Mouse (Mus musculus): ENCODE data around the gene Ldb3. TPM values are rescaled to one million over a fixed set of nuclear protein-coding genes. Genes with fewer than 3 reads are reported as not detected.

Ldb3 gene
- total and polyA plus RNA-seq, 3 experiments: 0.01 TPM; not detected in 2

GRCm38 (mm10) chr14:34490965-34491364, 97.5 kb downstream of the Ldb3 start:
- Histone ChIP-seq H3K9ac (ENCODE audit: control insufficient read depth, low read depth, low read length, poor library complexity, severe bottlenecking) (no peak overlapping the region), H3K4me1 (ENCODE audit: control insufficient read depth in 1 of 2, insufficient read depth in 2 of 2, low read length in 2 of 2) (no peaks in the 10 kb centered on the region), H3K27me3 (ENCODE audit: control insufficient read depth in 1 of 2, insufficient read depth in 2 of 2, low read length in 2 of 2) (no peaks in the 10 kb centered on the region; a peak in 1 of 4 replicates), H3K36me3 (ENCODE audit: control insufficient read depth in 1 of 2, insufficient read depth in 2 of 2, low read length in 2 of 2) (no peaks in the 10 kb centered on the region), H3K4me3 (ENCODE audit: control insufficient read depth in 1 of 2, insufficient read depth in 1 of 2, low read depth in 2 of 2, low read length in 2 of 2) (no peak overlapping the region), H3K79me2 (ENCODE audit: control insufficient read depth, insufficient read depth, low read length, poor library complexity) (no peaks in the 10 kb centered on the region; the same call in 1 of the 2 replicates), H3K9me3 (replicated peaks; ENCODE audit: insufficient read depth, low read length) (no peaks in the 10 kb centered on the region), H3K27ac (ENCODE audit: control insufficient read depth, low read depth, low read length) (no peak overlapping the region)
- no peak for DNase-seq (ENCODE audit: low read depth, low spot score)
- TF ChIP-seq GATA1 (IDR thresholded peaks at IDR 0.05; ENCODE audit: low read depth, low read length) (no peak), SIN3A (IDR thresholded peaks at IDR 0.05; ENCODE audit: low read length) (no peak), EP300 (IDR thresholded peaks at IDR 0.05; ENCODE audit: low read depth in 1 of 2, low read length in 2 of 2) (no peak), E2F4 (IDR thresholded peaks at IDR 0.05; ENCODE audit: borderline replicate concordance, low read depth, low read length) (no peak), POLR2AphosphoS2 (IDR thresholded peaks at IDR 0.05; ENCODE audit: low read length) (no peak), MXI1 (IDR thresholded peaks at IDR 0.05; ENCODE audit: low read depth, low read length) (no peak), USF1 (IDR thresholded peaks at IDR 0.05; ENCODE audit: low read depth, low read length) (no peak), POLR2A (IDR thresholded peaks at IDR 0.05; ENCODE audit: control insufficient read depth in 1 of 2, insufficient read depth in 1 of 2, low read depth in 1 of 2, low read length in 2 of 2, poor library complexity in 1 of 2) (no peak)

- Histone ChIP-seq H3K9ac (ENCODE audit: control insufficient read depth, low read depth, low read length, poor library complexity, severe bottlenecking) (no peak overlapping the region), H3K79me2 (ENCODE audit: control insufficient read depth, insufficient read depth, low read length, poor library complexity) (no peaks in the 10 kb centered on the region; the same call in 1 of the 2 replicates), H3K36me3 (ENCODE audit: control insufficient read depth in 1 of 2, insufficient read depth in 2 of 2, low read length in 2 of 2) (no peaks in the 10 kb centered on the region), H3K27me3 (ENCODE audit: control insufficient read depth in 1 of 2, insufficient read depth in 2 of 2, low read length in 2 of 2) (no peaks in the 10 kb centered on the region; a peak in 1 of 4 replicates), H3K27ac (ENCODE audit: control insufficient read depth, low read depth, low read length) (no peak overlapping the region), H3K4me3 (ENCODE audit: control insufficient read depth in 1 of 2, insufficient read depth in 1 of 2, low read depth in 2 of 2, low read length in 2 of 2) (no peak overlapping the region), H3K4me1 (ENCODE audit: control insufficient read depth in 1 of 2, insufficient read depth in 2 of 2, low read length in 2 of 2) (no peaks in the 10 kb centered on the region), H3K9me3 (replicated peaks; ENCODE audit: insufficient read depth, low read length) (no peaks in the 10 kb centered on the region)
- DNase-seq (ENCODE audit: low read depth, low spot score): no peak
- TF ChIP-seq ETS1 (IDR thresholded peaks at IDR 0.05; ENCODE audit: low read depth, low read length) (no peak), ELF1 (IDR thresholded peaks at IDR 0.05; ENCODE audit: low read depth, low read length) (no peak), UBTF (IDR thresholded peaks at IDR 0.05; ENCODE audit: borderline replicate concordance, insufficient read depth, low read depth, low read length) (no peak), CTCF (IDR thresholded peaks at IDR 0.05 in 2 of 3, conservative IDR thresholded peaks at IDR 0.05 in 1 of 3; ENCODE audit: control insufficient read depth in 1 of 3, insufficient read depth in 1 of 3, low read depth in 2 of 3, low read length in 3 of 3, poor library complexity in 1 of 3, severe bottlenecking in 1 of 3) (no peak), HCFC1 (IDR thresholded peaks at IDR 0.05; ENCODE audit: low read depth, low read length) (no peak), CHD2 (IDR thresholded peaks at IDR 0.05; ENCODE audit: low read length) (no peak), MAZ (IDR thresholded peaks at IDR 0.05; ENCODE audit: low read depth, low read length) (no peak), USF2 (IDR thresholded peaks at IDR 0.05; ENCODE audit: borderline replicate concordance in 1 of 2, insufficient read depth in 1 of 2, low read depth in 1 of 2, low read length in 2 of 2) (no peak), ZNF384 (IDR thresholded peaks at IDR 0.05; ENCODE audit: low read depth, low read length) (no peak), EP300 (IDR thresholded peaks at IDR 0.05; ENCODE audit: low read depth in 1 of 2, low read length in 2 of 2) (no peak), ZC3H11A (IDR thresholded peaks at IDR 0.05; ENCODE audit: low read depth, low read length) (no peak)
Measured at GRCm38 (mm10) chr14:34489928-34490327, 98.6 kb downstream of the Ldb3 start.
